Mouse (Mus musculus) Patski (cell line): ENCODE data around the gene Hnrnpu. TPM values are rescaled to one million over a fixed set of nuclear protein-coding genes. Genes with fewer than 3 reads are reported as not detected.
A peak's percentile ranks its signal among the peaks of the same experiment; 100 is the strongest.
"Not testable (repeated sequence)": the region's sequence is repeated elsewhere in the genome, so short reads cannot be mapped to it uniquely, and the experiment has no call there.

Experiments used
- ATAC-seq: fragments of 100-300 bp; one replicate; pipeline ENCODE4 v1.8.0; 2021
- CTCF ChIA-PET: fragments of 350-600 bp; sonication (Branson Sonifier 250); formaldehyde crosslinking; loops from one replicate; lab custom pipeline; 2022; ENCODE audit warnings: inconsistent platforms; lab: Charles Lee
- POLR2A ChIA-PET: fragments of 350-600 bp; sonication (Branson Sonifier 250); formaldehyde crosslinking; loops from one replicate; lab custom pipeline; 2022; ENCODE audit warnings: antibody characterized with exemption, inconsistent platforms; lab: Charles Lee
- DNase-seq: peaks from one replicate; pipeline ENCODE4 v3.0.0-alpha.2; 2011; ENCODE audit warnings: low read depth, low spot score
- H3K27me3 ChIP-seq: fragments of 371-371 bp; one replicate; pipeline ENCODE4 v1.5.1; 2021
- CTCF ChIP-seq: fragments of 100-300 bp; IDR thresholded peaks from one replicate; pipeline ENCODE4 v1.5.1; 2021
- in situ Hi-C: fragments of 300-500 bp; cut with MboI; formaldehyde crosslinking; loops from 3 replicates; pipeline ENCODE4 v1.11.1; 2018; ENCODE audit warnings: low pct_unique_long_range_greater_than_20kb, mixed read lengths
- polyA plus RNA-seq: library from polyadenylated mRNA; unstranded; gene quantifications from one replicate; pipeline ENCODE4 v1.2.3, GENCODE M21; 2021

Hnrnpu gene
- polyA plus RNA-seq, 1 experiment from 2014 or later: 500 TPM

DNA sequence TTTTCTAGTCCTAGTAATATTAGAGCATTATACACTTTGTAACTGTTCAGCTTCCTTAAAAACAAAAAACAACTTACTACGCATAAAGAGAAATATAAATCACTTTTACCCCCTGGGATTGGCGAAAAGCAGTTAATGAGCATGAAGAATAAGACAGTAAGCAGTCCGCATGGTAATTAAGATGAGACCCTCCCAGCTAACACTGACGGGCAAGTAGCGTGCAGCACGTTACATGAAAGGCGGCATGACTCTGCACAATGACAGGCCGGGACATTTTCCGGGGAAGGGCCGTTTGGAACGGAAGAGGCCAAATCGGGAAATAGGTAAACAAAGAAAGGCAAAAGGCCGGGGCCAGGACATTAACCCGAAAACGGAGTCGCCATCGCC, 19.6 kb downstream of the Hnrnpu start:
- no peak for DNase-seq
- ATAC-seq: peak; percentile 37
- no peak for TF ChIP-seq CTCF
- in situ Hi-C loops: loop anchor here (25.0 kb wide), 1 partner anchor 381 kb away; no protein-coding TSS in a partner anchor
- ChIA-PET CTCF (interaction anchor here (1.4 kb wide), 2 partner anchors 114 to 146 kb away, joined by 3 to 5 read pairs; no protein-coding TSS in a partner anchor), POLR2A (interaction anchor here (0.6 to 9.2 kb wide), 4 partner anchors 18 to 168 kb away, joined by 3 to 80 read pairs (median 4); partner anchors contain the start of gene Hnrnpu)
- H3K27me3 ChIP-seq: no peaks in the 10 kb centered on the region

- POLR2A ChIA-PET: interaction anchor here (0.6 to 9.2 kb wide), 2 partner anchors 19 to 166 kb away, joined by 4 to 80 read pairs; partner anchors contain the start of gene Hnrnpu
- no peaks in the 10 kb centered on the region for H3K27me3 ChIP-seq
- in situ Hi-C loops: loop anchor here (25.0 kb wide), 1 partner anchor 380 kb away; no protein-coding TSS in a partner anchor
- ATAC-seq (no peak), DNase-seq (no peak)
- TF ChIP-seq CTCF: no peak
- CTCF ChIA-PET: interaction anchor here (1.4 kb wide), 3 partner anchors 114 to 146 kb away, joined by 3 to 5 read pairs (median 5); no protein-coding TSS in a partner anchor
Observed at GRCm38 (mm10) chr1:178317275-178318001, 20.2 kb downstream of the Hnrnpu start.

DNA sequence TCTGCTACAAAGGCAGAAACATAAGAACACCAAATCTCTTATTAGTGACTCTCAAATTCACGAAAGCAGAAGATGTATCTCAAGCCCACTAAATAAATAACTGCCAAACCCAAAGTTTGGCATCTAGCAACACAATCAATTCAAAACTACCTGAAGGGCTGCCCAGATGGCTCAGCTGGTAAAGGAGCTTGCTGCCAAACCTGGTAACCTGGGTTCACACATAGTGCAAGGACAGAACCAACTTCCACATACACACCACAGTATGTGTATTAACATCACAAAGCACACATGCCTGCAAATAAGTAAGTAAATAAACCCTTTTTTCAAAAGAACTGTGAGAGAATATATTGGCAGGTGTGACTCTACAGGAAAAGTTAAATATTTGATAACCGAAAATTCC, 23.4 kb downstream of the Hnrnpu start:
- CTCF ChIA-PET: interaction anchor here (1.4 to 3.1 kb wide), 2 partner anchors 148 to 1163 kb away, joined by 3 to 14 read pairs; no protein-coding TSS in a partner anchor
- DNase-seq (no peak), ATAC-seq (no peak)
- H3K27me3 ChIP-seq: no peaks in the 10 kb centered on the region
- POLR2A ChIA-PET: no interaction called here
- TF ChIP-seq CTCF: no peak
- in situ Hi-C loops: loop anchor here (5.0 to 25.0 kb wide), 2 partner anchors 143 to 377 kb away; no protein-coding TSS in a partner anchor

GRCm38 (mm10) chr1:178313039-178313597, 24.5 kb downstream of the Hnrnpu start:
- no peak for DNase-seq
- in situ Hi-C loops: loop anchor here (5.0 to 25.0 kb wide), 2 partner anchors 144 to 376 kb away; no protein-coding TSS in a partner anchor
- no peak for ATAC-seq
- ChIA-PET CTCF (interaction anchor here (0.9 to 3.1 kb wide), 3 partner anchors 20 to 149 kb away, joined by 3 to 14 read pairs (median 3); no protein-coding TSS in a partner anchor), POLR2A (no interaction called here)
- H3K27me3 ChIP-seq: no peaks in the 10 kb centered on the region
- no peak for TF ChIP-seq CTCF

DNA sequence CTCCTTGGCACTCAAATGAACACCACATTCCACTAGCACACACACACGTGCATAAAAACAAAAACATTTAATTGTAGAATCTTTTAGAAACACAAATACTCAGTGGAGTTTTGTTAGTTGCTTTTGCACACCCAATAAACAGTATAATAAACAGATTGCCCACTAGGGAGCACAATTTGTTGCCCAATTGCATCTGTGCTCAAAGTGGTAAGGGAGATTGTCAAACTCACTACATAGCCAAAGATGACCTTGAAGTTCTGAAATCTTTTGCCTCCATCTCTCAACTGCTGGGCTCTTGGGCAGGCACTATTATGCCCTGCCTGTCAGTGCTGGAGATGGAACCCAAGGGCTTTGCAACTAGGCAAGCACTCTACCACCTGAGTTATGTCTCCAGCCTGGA, 27.5 kb downstream of the Hnrnpu start:
- POLR2A ChIA-PET: no interaction called here
- ATAC-seq (no peak), DNase-seq (no peak)
- CTCF ChIA-PET: interaction anchor here (1.0 to 1.7 kb wide), 4 partner anchors 8 to 154 kb away, joined by 3 to 9 read pairs (median 6); no protein-coding TSS in a partner anchor
- no peaks in the 10 kb centered on the region for H3K27me3 ChIP-seq
- in situ Hi-C loops: loop anchor here (5.0 to 25.0 kb wide), 2 partner anchors 147 to 373 kb away; no protein-coding TSS in a partner anchor
- TF ChIP-seq CTCF: peak; percentile 64

DNA sequence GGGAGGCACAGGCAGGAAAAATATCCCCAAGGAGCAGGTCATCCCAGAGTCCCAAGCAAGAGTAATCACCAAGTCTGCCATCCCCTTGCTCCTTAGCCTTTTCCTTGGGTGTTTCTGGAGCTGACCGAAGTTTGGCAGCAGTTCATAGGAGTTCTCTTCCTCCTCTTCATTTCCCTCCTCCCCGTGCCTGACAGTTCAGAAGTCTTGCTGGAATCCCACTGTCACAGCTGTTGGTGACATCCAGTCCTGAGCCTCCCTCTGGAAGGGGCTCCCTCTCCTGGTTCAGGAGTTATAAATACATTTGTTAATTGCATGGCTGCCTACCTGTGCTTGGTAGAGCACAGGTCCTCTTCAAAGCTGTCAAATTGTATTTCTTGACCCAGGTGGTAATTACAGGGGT, 28.1 kb downstream of the Hnrnpu start:
- no peak for ATAC-seq

DNA sequence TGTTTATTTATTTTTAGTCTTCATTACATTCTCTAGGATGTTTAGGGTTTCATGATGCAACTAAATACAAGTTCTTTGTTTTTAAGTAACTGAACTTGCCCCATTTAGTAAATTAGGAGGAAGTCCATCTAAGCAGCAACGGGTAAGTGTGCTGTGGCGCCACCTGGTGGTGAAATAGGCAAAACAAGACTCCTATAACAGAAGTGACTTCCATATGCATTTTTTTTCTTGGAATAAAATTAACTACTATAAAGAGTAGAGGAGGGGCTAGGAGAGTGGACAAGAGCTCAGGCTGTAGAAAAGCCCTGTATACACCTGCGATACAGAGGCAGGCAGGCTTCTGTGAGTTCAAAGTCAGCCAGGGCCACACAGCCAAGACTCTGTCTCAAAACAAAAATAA, 34.2 kb downstream of the Hnrnpu start:
- DNase-seq (no peak), ATAC-seq (no peak)
- ChIA-PET POLR2A (no interaction called here), CTCF (interaction anchor here (1.4 kb wide), 1 partner anchor 31 kb away, joined by 3 read pairs; no protein-coding TSS in a partner anchor)
- in situ Hi-C loops: loop anchor here (5.0 to 25.0 kb wide), 2 partner anchors 161 to 366 kb away; no protein-coding TSS in a partner anchor
- H3K27me3 ChIP-seq: no peaks in the 10 kb centered on the region
- TF ChIP-seq CTCF: peak; percentile 77

More for the DNA sequence above, 28.1 kb downstream of the Hnrnpu start:
- in situ Hi-C loops: loop anchor here (25.0 kb wide), 1 partner anchor 372 kb away; no protein-coding TSS in a partner anchor
- H3K27me3 ChIP-seq: no peaks in the 10 kb centered on the region
- POLR2A ChIA-PET: no interaction called here
- no peak for TF ChIP-seq CTCF
- DNase-seq: no peak
- CTCF ChIA-PET: interaction anchor here (1.1 kb wide), 1 partner anchor 139 kb away, joined by 3 read pairs; no protein-coding TSS in a partner anchor

DNA sequence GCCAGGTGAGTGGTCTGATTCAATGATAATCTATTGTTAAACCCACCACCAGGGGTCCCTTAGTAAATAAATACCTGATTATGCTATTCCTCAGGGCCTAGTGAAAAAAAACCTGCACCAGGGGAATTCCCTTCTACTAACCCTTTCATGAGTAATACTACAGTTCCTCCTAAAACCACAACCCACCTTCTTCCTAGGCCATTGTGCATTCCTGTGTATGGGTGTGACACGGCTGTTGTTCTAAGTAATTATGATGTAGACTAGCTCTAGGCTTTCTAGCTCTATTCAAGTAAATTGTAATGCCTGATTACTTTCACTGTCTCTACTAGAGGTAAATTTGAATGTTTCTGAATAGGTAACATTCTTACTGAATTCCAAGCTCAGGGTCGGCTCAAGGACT, 36.3 kb downstream of the Hnrnpu start:
- ATAC-seq, H3K27me3 ChIP-seq, DNase-seq, POLR2A ChIA-PET: not testable (repeated sequence)
- CTCF ChIA-PET: interaction anchor here (0.6 to 1.1 kb wide), 3 partner anchors 9 to 14 kb away, joined by 3 read pairs; no protein-coding TSS in a partner anchor
- in situ Hi-C loops: loop anchor here (5.0 to 25.0 kb wide), 2 partner anchors 159 to 364 kb away; no protein-coding TSS in a partner anchor

GRCm38 (mm10) chr1:178294051-178294450, 43.5 kb downstream of the Hnrnpu start:
- H3K27me3 ChIP-seq: no peaks in the 10 kb centered on the region
- in situ Hi-C loops: no loop called here
- no peak for TF ChIP-seq CTCF
- no peak for DNase-seq
- CTCF ChIA-PET: interaction anchor here (0.6 to 1.4 kb wide), 2 partner anchors 10 to 305 kb away, joined by 3 read pairs; no protein-coding TSS in a partner anchor
- no peak for ATAC-seq
- POLR2A ChIA-PET: no interaction called here

GRCm38 (mm10) chr1:178291716-178292115, 45.9 kb downstream of the Hnrnpu start:
- DNase-seq (no peak), ATAC-seq (no peak)
- in situ Hi-C loops: no loop called here
- TF ChIP-seq CTCF: no peak
- ChIA-PET POLR2A (no interaction called here), CTCF (no interaction called here)
- no peaks in the 10 kb centered on the region for H3K27me3 ChIP-seq
